24 mouse cellular contexts compared by ENCODE assay signal in the genomic region with DNA sequence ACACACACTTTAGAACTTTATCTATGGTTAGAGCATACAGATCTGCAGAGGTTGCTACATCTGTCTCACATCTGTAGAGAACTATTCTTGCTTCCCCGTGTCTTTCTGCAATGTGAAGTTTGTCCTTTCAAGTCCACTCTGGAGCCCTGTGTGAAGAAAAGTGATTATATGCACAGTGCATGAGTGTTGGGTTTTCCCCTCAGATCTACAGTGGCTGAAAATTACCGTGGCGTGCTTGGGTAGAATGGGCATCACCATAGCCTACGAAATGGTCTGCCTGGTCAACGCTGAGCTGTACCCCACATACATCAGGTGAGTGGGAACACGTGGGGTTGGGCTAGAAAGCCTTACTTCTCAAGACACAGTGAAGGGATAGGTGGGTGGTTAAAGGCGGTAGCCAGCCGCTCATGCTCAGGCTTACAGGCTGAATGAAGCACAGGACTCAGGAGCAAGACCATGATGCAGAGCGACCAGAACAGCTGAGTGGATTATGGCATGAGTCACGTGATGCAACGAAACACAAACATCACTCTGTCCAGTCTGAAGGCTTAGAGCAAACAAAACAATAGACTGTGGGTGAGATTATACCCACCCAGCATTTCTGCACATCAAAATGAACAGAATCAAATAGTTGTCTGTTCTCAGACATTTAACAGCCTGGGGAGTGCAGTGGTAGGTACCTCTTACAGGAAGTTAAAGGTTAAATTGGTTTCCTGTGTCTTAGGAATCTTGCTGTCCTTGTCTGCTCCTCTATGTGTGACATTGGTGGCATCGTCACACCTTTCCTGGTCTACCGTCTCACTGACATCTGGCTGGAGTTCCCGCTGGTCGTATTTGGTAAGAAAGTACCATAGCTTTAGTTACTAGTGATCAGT. TPM values are rescaled to one million over a fixed set of nuclear protein-coding genes. Genes with fewer than 3 reads are reported as not detected.
DNase-seq lines count a peak whose midpoint lies in the region; ATAC-seq and TF ChIP-seq lines count a peak whose summit lies in the region.
"Had no signal": no experiment of that assay in that cellular context is flagged by ENCODE, and none has a peak within 500 bp of the region (broad histone marks: within the 10 kb centered on the region; RNA-seq: fewer than 3 reads in every experiment).

No protein-coding gene starts in this region.

- peaks cover 3% of the 10 kb centered on the region for H3K27me3 ChIP-seq in C2C12 (ENCODE audit: control insufficient read depth, insufficient read depth, insufficient read length)
- no peaks in the 10 kb centered on the region for H3K27me3 ChIP-seq in myocyte (ENCODE audit: control insufficient read depth, insufficient read depth, insufficient read length)
- no peaks in the 10 kb centered on the region for H3K27me3 ChIP-seq in hindbrain, embryonic 16.5 days (replicated peaks; ENCODE audit: control insufficient read depth, insufficient read depth, low read length)
- H3K27me3 ChIP-seq: embryonic facial prominence, embryonic 12.5 days; forebrain, embryonic 12.5 days; heart, embryonic 13.5 days; hindbrain, embryonic 15.5 days; intestine, embryonic 15.5 days had no signal

- TF ChIP-seq CTCF in C2C12 (IDR thresholded peaks at IDR 0.05; ENCODE audit: control insufficient read depth, insufficient read depth, insufficient read length), result no peak

- TF ChIP-seq POLR2A in myocyte (IDR thresholded peaks at IDR 0.05; ENCODE audit: insufficient read length, low read depth), result no peak

- DNase-seq in CD4-positive, CD25-positive, alpha-beta regulatory T cell, adult 2 months (ENCODE audit: low read depth, low spot score), result peak; percentile 55
- DNase-seq in adipocyte (ENCODE audit: low spot score) (no peak), liver (no peak)
- DNase-seq: adrenal gland, adult 2 months; adrenal gland, postnatal 36 days; cerebellum, adult 11 months; cerebellum, adult 8-10 months; cerebellum, postnatal 14 days; forebrain, postnatal 0 days; gastrocnemius, postnatal 14 days; heart, postnatal 36 days; kidney, adult 18-20 months had no signal

- H3K27ac ChIP-seq in hindbrain, embryonic 16.5 days (ENCODE audit: low read depth, low read length), result no peak overlapping the region
- H3K27ac ChIP-seq: embryonic facial prominence, embryonic 12.5 days; forebrain, embryonic 12.5 days; heart, embryonic 13.5 days; hindbrain, embryonic 15.5 days; intestine, embryonic 15.5 days had no signal

- no peak overlapping the region for H3ac ChIP-seq in C2C12 (ENCODE audit: control insufficient read depth, insufficient read length, low read depth)
- no peak overlapping the region for H3ac ChIP-seq in myocyte (ENCODE audit: control insufficient read depth, insufficient read length)

- H3K36me3 ChIP-seq in C2C12 (ENCODE audit: control insufficient read depth, insufficient read depth) (no peaks in the 10 kb centered on the region), myocyte (ENCODE audit: control insufficient read depth, insufficient read depth) (no peaks in the 10 kb centered on the region)
- no peaks in the 10 kb centered on the region for H3K36me3 ChIP-seq in hindbrain, embryonic 16.5 days (ENCODE audit: control insufficient read depth, insufficient read depth, low read length)
- H3K36me3 ChIP-seq: embryonic facial prominence, embryonic 12.5 days; forebrain, embryonic 12.5 days; G1E; heart, embryonic 13.5 days; hindbrain, embryonic 15.5 days; intestine, embryonic 15.5 days had no signal

- H3K4me3 ChIP-seq in C2C12 (ENCODE audit: insufficient read depth, poor library complexity, severe bottlenecking) (no peak overlapping the region), myocyte (no peak overlapping the region)
- H3K4me3 ChIP-seq in hindbrain, embryonic 16.5 days (ENCODE audit: low read length), result no peak overlapping the region
- H3K4me3 ChIP-seq: embryonic facial prominence, embryonic 12.5 days; forebrain, embryonic 12.5 days; heart, embryonic 13.5 days; hindbrain, embryonic 15.5 days; intestine, embryonic 15.5 days had no signal

- WGBS in hindbrain, embryonic 16.5 days, result 88% methylated on average over 15 of the region's 15 CpGs

- H3K4me1 ChIP-seq in hindbrain, embryonic 16.5 days (ENCODE audit: control insufficient read depth, insufficient read depth, low read depth, low read length), result no peaks in the 10 kb centered on the region
- H3K4me1 ChIP-seq: embryonic facial prominence, embryonic 12.5 days; forebrain, embryonic 12.5 days; heart, embryonic 13.5 days; hindbrain, embryonic 15.5 days; intestine, embryonic 15.5 days had no signal

- no peaks in the 10 kb centered on the region for H3K79me2 ChIP-seq in C2C12 (ENCODE audit: control insufficient read depth, insufficient read depth)
- H3K79me2 ChIP-seq in myocyte (ENCODE audit: control insufficient read depth, insufficient read depth), result no peaks in the 10 kb centered on the region

- H3K4me2 ChIP-seq in myocyte (ENCODE audit: low read depth), result no peak overlapping the region
- H3K4me2 ChIP-seq in hindbrain, embryonic 16.5 days (ENCODE audit: low read length), result no peak overlapping the region
- H3K4me2 ChIP-seq: embryonic facial prominence, embryonic 12.5 days; forebrain, embryonic 12.5 days; heart, embryonic 13.5 days; hindbrain, embryonic 15.5 days; intestine, embryonic 15.5 days had no signal

- no peak overlapping the region for H3K9ac ChIP-seq in hindbrain, embryonic 16.5 days (ENCODE audit: low read depth, low read length)
- H3K9ac ChIP-seq: embryonic facial prominence, embryonic 12.5 days; forebrain, embryonic 12.5 days; forebrain, postnatal 0 days; heart, embryonic 13.5 days; hindbrain, embryonic 15.5 days; intestine, embryonic 15.5 days had no signal

- ATAC-seq in activated CD4-positive, CD25-positive, alpha-beta regulatory T cell, adult 4 months, result peak; percentile 82
- no peak for ATAC-seq in hindbrain, embryonic 16.5 days
- ATAC-seq: forebrain, postnatal 0 days; intestine, embryonic 15.5 days had no signal

- H3K79me3 ChIP-seq in C2C12 (ENCODE audit: low read depth), result no peaks in the 10 kb centered on the region

- no peaks in the 10 kb centered on the region for H3K9me3 ChIP-seq in hindbrain, embryonic 16.5 days (ENCODE audit: control insufficient read depth, low read length)
- H3K9me3 ChIP-seq: embryonic facial prominence, embryonic 12.5 days; forebrain, embryonic 12.5 days; G1E; heart, embryonic 13.5 days; hindbrain, embryonic 15.5 days; intestine, embryonic 15.5 days had no signal

TF ChIP-seq in C2C12, 6 proteins besides CTCF, POLR2A, EP300 and RAD21:
- TF ChIP-seq FOSL1 (IDR thresholded peaks at IDR 0.05; ENCODE audit: insufficient read depth, low read length, poor library complexity, severe bottlenecking), result no peak
- no peak for TF ChIP-seq MYOD1 (IDR thresholded peaks at IDR 0.05; ENCODE audit: control insufficient read depth, insufficient read length, low read depth)
- no peak for TF ChIP-seq CEBPB (IDR thresholded peaks at IDR 0.05; ENCODE audit: low read depth)
- no peak for TF ChIP-seq MYOG (IDR thresholded peaks at IDR 0.05; ENCODE audit: control insufficient read depth, extremely low read depth, insufficient read length)
- no peak for TF ChIP-seq MAX (IDR thresholded peaks at IDR 0.05)
- TF ChIP-seq USF1 (IDR thresholded peaks at IDR 0.05; ENCODE audit: low read depth), result peak; percentile 51

TF ChIP-seq in myocyte, 11 proteins besides CTCF, POLR2A, EP300 and RAD21:
- peak; percentile 27 for TF ChIP-seq USF1 (IDR thresholded peaks at IDR 0.05; ENCODE audit: low read depth)
- TF ChIP-seq TCF12 (IDR thresholded peaks at IDR 0.05; ENCODE audit: insufficient read depth, poor library complexity, severe bottlenecking), result no peak

RNA-seq across cellular contexts. Expression of gene Slc22a2, which starts 30.8 kb away (rescaled TPM):
- not detected for polyA plus RNA-seq in C2C12 (2012; fragmentation: generic; extraction: Trizol)
- 1 to 10 TPM; 5.3 TPM for polyA plus RNA-seq in activated CD4-positive, CD25-positive, alpha-beta regulatory T cell, adult 4 months (2017; shearing (Covaris generic))
- polyA plus RNA-seq in myocyte (2012; fragmentation: generic; extraction: Trizol), result not detected
- 1.0 and 2.5 TPM in 2 replicates for polyA plus RNA-seq in hindbrain, embryonic 16.5 days (2015; fragmentation: Nextera tagmentation; extraction: Ambion mirVana)
- polyA plus RNA-seq: embryonic facial prominence, embryonic 12.5 days; forebrain, embryonic 12.5 days; G1E; heart, embryonic 13.5 days; heart, postnatal 0 days; hindbrain, embryonic 11.5 days; intestine, embryonic 15.5 days had no signal
